Mouse (Mus musculus): ENCODE measurements around the gene Aldh1b1.

Aldh1b1 gene

GRCm38 (mm10) chr4:45798964-45799363 is at the start of gene Aldh1b1:
Aldh1b1 (plus strand) TSS chr4:45799022.
- DNase-seq (ENCODE audit: low spot score), result peak; percentile 33

- no peak for DNase-seq (ENCODE audit: low spot score)
Observed at GRCm38 (mm10) chr4:45749449-45749848, 49.4 kb upstream of the Aldh1b1 start.

GRCm38 (mm10) chr4:45750477-45750876 is 48.3 kb upstream of the Aldh1b1 start:
- no peak for DNase-seq (ENCODE audit: low spot score)

GRCm38 (mm10) chr4:45753211-45753809 is 45.5 kb upstream of the Aldh1b1 start:
- no peak for DNase-seq (ENCODE audit: low spot score)

- DNase-seq (ENCODE audit: low spot score), result no peak
Observed at GRCm38 (mm10) chr4:45754171-45754570, 44.7 kb upstream of the Aldh1b1 start.

GRCm38 (mm10) chr4:45755097-45755496 is 43.7 kb upstream of the Aldh1b1 start:
- DNase-seq (ENCODE audit: low spot score), result no peak

GRCm38 (mm10) chr4:45755881-45756280 is 42.9 kb upstream of the Aldh1b1 start:
- DNase-seq (ENCODE audit: low spot score), result no peak

- no peak for DNase-seq (ENCODE audit: low spot score)
Observed at GRCm38 (mm10) chr4:45757941-45758340, 40.9 kb upstream of the Aldh1b1 start.

- no peak for DNase-seq (ENCODE audit: low spot score)
Observed at GRCm38 (mm10) chr4:45759411-45759810, 39.4 kb upstream of the Aldh1b1 start.

- no peak for DNase-seq (ENCODE audit: low spot score)
Observed at GRCm38 (mm10) chr4:45762600-45762999, 36.2 kb upstream of the Aldh1b1 start.

GRCm38 (mm10) chr4:45763288-45764140 is 35.3 kb upstream of the Aldh1b1 start:
- no peak for DNase-seq (ENCODE audit: low spot score)

GRCm38 (mm10) chr4:45764141-45764494 is 34.7 kb upstream of the Aldh1b1 start:
- DNase-seq (ENCODE audit: low spot score), result no peak

GRCm38 (mm10) chr4:45765121-45765564 is 33.7 kb upstream of the Aldh1b1 start:
- no peak for DNase-seq (ENCODE audit: low spot score)

- DNase-seq (ENCODE audit: low spot score), result no peak
Observed at GRCm38 (mm10) chr4:45765565-45766201, 33.1 kb upstream of the Aldh1b1 start.

GRCm38 (mm10) chr4:45766774-45767173 is 32.0 kb upstream of the Aldh1b1 start:
- DNase-seq (ENCODE audit: low spot score), result no peak

- DNase-seq (ENCODE audit: low spot score), result no peak
Observed at GRCm38 (mm10) chr4:45767891-45768558, 30.8 kb upstream of the Aldh1b1 start.

- DNase-seq (ENCODE audit: low spot score), result no peak
Observed at GRCm38 (mm10) chr4:45769141-45769540, 29.7 kb upstream of the Aldh1b1 start.

GRCm38 (mm10) chr4:45769791-45770637 is 28.8 kb upstream of the Aldh1b1 start:
- DNase-seq (ENCODE audit: low spot score), result no peak

GRCm38 (mm10) chr4:45770638-45771033 is 28.2 kb upstream of the Aldh1b1 start:
- no peak for DNase-seq (ENCODE audit: low spot score)

GRCm38 (mm10) chr4:45771173-45771572 is 27.6 kb upstream of the Aldh1b1 start:
- DNase-seq (ENCODE audit: low spot score), result no peak

GRCm38 (mm10) chr4:45771619-45772018 is 27.2 kb upstream of the Aldh1b1 start:
- DNase-seq (ENCODE audit: low spot score), result no peak

- DNase-seq (ENCODE audit: low spot score), result no peak
Observed at GRCm38 (mm10) chr4:45783671-45784070, 15.2 kb upstream of the Aldh1b1 start.
